Mouse (Mus musculus) forebrain, embryonic 11.5 days (tissue): ENCODE results near the gene Gabrd. TPM values are rescaled to one million over a fixed set of nuclear protein-coding genes. Genes with fewer than 3 reads are reported as not detected.
"Not testable (repeated sequence)": the region's sequence is repeated elsewhere in the genome, so short reads cannot be mapped to it uniquely, and the experiment has no call there.

ENCODE experiments used
- ATAC-seq: fragments of 200-750 bp; cut with Nextera tagmentation; replicated peaks from 2 replicates; pipeline ENCODE4 v1.8.0; 2017; ENCODE audit warnings: moderate TSS enrichment; ENCODE audit not compliant: low FRiP score
- DNase-seq: peaks from one replicate; pipeline ENCODE4 v3.0.0-alpha.2; 2017; ENCODE audit warnings: low spot score
- H3K27ac ChIP-seq: fragments of 300-500 bp; sonication (generic); 2 replicates; pipeline ENCODE4 v1.5.1; 2014; ENCODE audit warnings: low read depth, low read length
- H3K27me3 ChIP-seq: fragments of 300-500 bp; sonication (generic); 2 replicates; pipeline ENCODE4 v1.6.1; 2014; ENCODE audit warnings: mild to moderate bottlenecking, low read length, mixed read lengths; ENCODE audit not compliant: control insufficient read depth, insufficient read depth
- H3K36me3 ChIP-seq: fragments of 300-500 bp; sonication (generic); 2 replicates; pipeline ENCODE4 v1.6.1; 2014; ENCODE audit warnings: mild to moderate bottlenecking, low read length, moderate library complexity, mixed read lengths; ENCODE audit not compliant: control insufficient read depth, insufficient read depth
- H3K4me1 ChIP-seq: fragments of 300-500 bp; sonication (generic); replicated peaks from 2 replicates; pipeline ENCODE4 v1.6.1; 2014; ENCODE audit warnings: low read length, mixed read lengths; ENCODE audit not compliant: control insufficient read depth, insufficient read depth
- H3K4me2 ChIP-seq: fragments of 300-500 bp; sonication (generic); 2 replicates; pipeline ENCODE4 v1.6.1; 2014; ENCODE audit warnings: low read depth, mild to moderate bottlenecking, low read length, moderate library complexity, mixed read lengths; ENCODE audit not compliant: severe bottlenecking
- H3K4me3 ChIP-seq: fragments of 300-500 bp; sonication (generic); 2 replicates; pipeline ENCODE4 v1.5.1; 2014; ENCODE audit warnings: low read depth, low read length
- H3K9ac ChIP-seq: fragments of 300-500 bp; sonication (generic); 2 replicates; pipeline ENCODE4 v1.6.1; 2014; ENCODE audit warnings: low read length
- H3K9me3 ChIP-seq: fragments of 300-500 bp; sonication (generic); 2 replicates; pipeline ENCODE4 v1.6.1; 2016; ENCODE audit warnings: low read length, mixed read lengths; ENCODE audit not compliant: control insufficient read depth
- WGBS: fragments of 180-500 bp; shearing (Covaris S2); extraction: QIAGEN DNeasy Blood & Tissue Kit; methylation state at CpG from one replicate; pipeline ENCODE4 v1.1.7; 2014; 5-methylcytosine and 5-hydroxymethylcytosine counted together
- polyA plus RNA-seq: library from polyadenylated mRNA; unstranded; fragments of >200 nt; fragmentation: Nextera tagmentation; extraction: Ambion mirVana; gene quantifications from 2 replicates; pipeline ENCODE4 v1.2.1, GENCODE M21; 2014

Gene Gabrd
- polyA plus RNA-seq, 1 experiment from 2014 or later, result not detected

- ATAC-seq, H3K27ac ChIP-seq, H3K4me1 ChIP-seq, H3K4me3 ChIP-seq, H3K27me3 ChIP-seq, H3K36me3 ChIP-seq, H3K9ac ChIP-seq, H3K9me3 ChIP-seq, DNase-seq, H3K4me2 ChIP-seq: not testable (repeated sequence)
- WGBS, result 84% methylated on average over 20 of the region's 30 CpGs
Observed at GRCm38 (mm10) chr4:155421412-155422370, 23.8 kb upstream of the Gabrd start.

GRCm38 (mm10) chr4:155420137-155420536, 22.2 kb upstream of the Gabrd start:
- WGBS, result 87% methylated on average over 3 of the region's 3 CpGs
- no peaks in the 10 kb centered on the region for H3K9me3 ChIP-seq
- H3K27me3 ChIP-seq, result no peaks in the 10 kb centered on the region
- no peaks in the 10 kb centered on the region for H3K4me1 ChIP-seq
- H3K36me3 ChIP-seq, result no peaks in the 10 kb centered on the region; the same call in 1 of the 2 replicates
- no peak overlapping the region for H3K27ac ChIP-seq
- ATAC-seq, result no peak
- DNase-seq, result no peak
- H3K4me3 ChIP-seq, result no peak overlapping the region
- H3K4me2 ChIP-seq, result no peak overlapping the region
- H3K9ac ChIP-seq, result no peak overlapping the region

GRCm38 (mm10) chr4:155414656-155415235, 16.8 kb upstream of the Gabrd start:
- Histone ChIP-seq H3K36me3 (no peaks in the 10 kb centered on the region; the same call in 1 of the 2 replicates), H3K9ac (no peak overlapping the region), H3K4me1 (0 out of 2 replicates have a peak, but pooled peaks cover under 1% of the 10 kb centered on the region), H3K4me3 (no peak overlapping the region), H3K9me3 (no peaks in the 10 kb centered on the region), H3K4me2 (no peak overlapping the region), H3K27ac (no peak overlapping the region), H3K27me3 (no peaks in the 10 kb centered on the region)
- no peak for ATAC-seq
- no peak for DNase-seq
- 83% methylated on average over 9 of the region's 9 CpGs for WGBS

- Histone ChIP-seq H3K9ac (no peak overlapping the region), H3K36me3 (no peaks in the 10 kb centered on the region), H3K4me3 (no peak overlapping the region), H3K4me2 (no peak overlapping the region), H3K9me3 (no peaks in the 10 kb centered on the region), H3K4me1 (0 out of 2 replicates have a peak, but pooled peaks cover 2% of the 10 kb centered on the region), H3K27me3 (no peaks in the 10 kb centered on the region), H3K27ac (no peak overlapping the region)
- DNase-seq, result no peak
- no peak for ATAC-seq
- WGBS, result 93% methylated on average over 11 of the region's 11 CpGs
Observed at GRCm38 (mm10) chr4:155413641-155414335, 15.9 kb upstream of the Gabrd start.

- Histone ChIP-seq H3K4me3 (no peak overlapping the region), H3K9ac (no peak overlapping the region), H3K27me3 (no peaks in the 10 kb centered on the region), H3K4me2 (no peak overlapping the region), H3K9me3 (no peaks in the 10 kb centered on the region), H3K36me3 (no peaks in the 10 kb centered on the region), H3K27ac (no peak overlapping the region), H3K4me1 (0 out of 2 replicates have a peak, but pooled peaks cover 2% of the 10 kb centered on the region)
- DNase-seq, result no peak
- ATAC-seq, result no peak
- WGBS, result 95% methylated on average over 6 of the region's 6 CpGs
Observed at GRCm38 (mm10) chr4:155412124-155412523, 14.2 kb upstream of the Gabrd start.

GRCm38 (mm10) chr4:155409058-155409776, 11.3 kb upstream of the Gabrd start, which contains the start of gene Cfap74:
Cfap74 (plus strand) TSS chr4:155409190.
- H3K4me3 ChIP-seq, result peak within 1 kb of the TSS; percentile 48
- ATAC-seq (peak; percentile 96), DNase-seq (peak; percentile 94)
- H3K36me3 ChIP-seq, result no peaks in the 10 kb centered on the region
- H3K9me3 ChIP-seq, result no peaks in the 10 kb centered on the region
- H3K4me2 ChIP-seq, result peak within 1 kb of the TSS; percentile 83
- H3K27ac ChIP-seq, result peak within 1 kb of the TSS; percentile 32; the same call in 1 of the 2 replicates
- peak within 1 kb of the TSS; percentile 43 for H3K9ac ChIP-seq
- WGBS, result under 1% methylated on average over 35 of the region's 35 CpGs
- H3K4me1 ChIP-seq, result 0 out of 2 replicates have a peak, but pooled peaks cover 2% of the 10 kb centered on the region
- no peaks in the 10 kb centered on the region for H3K27me3 ChIP-seq

GRCm38 (mm10) chr4:155408695-155409057, 10.8 kb upstream of the Gabrd start:
- H3K9me3 ChIP-seq, result no peaks in the 10 kb centered on the region
- ATAC-seq (peak; percentile 61), DNase-seq (no peak)
- no peak overlapping the region for H3K27ac ChIP-seq
- H3K4me3 ChIP-seq, result peak overlapping the region; percentile 48
- H3K36me3 ChIP-seq, result no peaks in the 10 kb centered on the region
- 0 out of 2 replicates have a peak, but pooled peaks cover 2% of the 10 kb centered on the region for H3K4me1 ChIP-seq
- H3K27me3 ChIP-seq, result no peaks in the 10 kb centered on the region
- H3K4me2 ChIP-seq, result peak overlapping the region; percentile 83
- WGBS, result 2% methylated on average over 8 of the region's 8 CpGs
- H3K9ac ChIP-seq, result peak overlapping the region; percentile 40; the same call in 1 of the 2 replicates

GRCm38 (mm10) chr4:155402489-155402888, 4.6 kb upstream of the Gabrd start:
- Histone ChIP-seq H3K4me3 (no peak overlapping the region), H3K9ac (no peak overlapping the region), H3K27ac (no peak overlapping the region), H3K27me3 (peaks cover 17% of the 10 kb centered on the region), H3K9me3 (no peaks in the 10 kb centered on the region), H3K36me3 (no peaks in the 10 kb centered on the region), H3K4me1 (peaks cover 6% of the 10 kb centered on the region), H3K4me2 (no peak overlapping the region)
- DNase-seq, result no peak
- WGBS, result 84% methylated on average over 1 of the region's 1 CpGs
- no peak for ATAC-seq
